10 mouse cellular contexts compared by ENCODE assay signal in genomic region chr11:120253646-120254315, GRCm38 (mm10). TPM values are rescaled to one million over a fixed set of nuclear protein-coding genes. Genes with fewer than 3 reads are reported as not detected.
A peak's percentile ranks its signal among the peaks of the same experiment; 100 is the strongest.
DNase-seq lines count a peak whose midpoint lies in the region; ATAC-seq and TF ChIP-seq lines count a peak whose summit lies in the region.
"Had no signal": no experiment of that assay in that cellular context is flagged by ENCODE, and none has a peak within 500 bp of the region (broad histone marks: within the 10 kb centered on the region; RNA-seq: fewer than 3 reads in every experiment).

No protein-coding gene starts in this region.

- no peaks in the 10 kb centered on the region for H3K9me3 ChIP-seq in kidney, embryonic 15.5 days (replicated peaks)
- H3K9me3 ChIP-seq in hindbrain, postnatal 0 days (ENCODE audit: low read length), result no peaks in the 10 kb centered on the region
- H3K9me3 ChIP-seq: liver, embryonic 13.5 days; stomach, embryonic 15.5 days had no signal

- no peak overlapping the region for H3K4me3 ChIP-seq in kidney, embryonic 15.5 days (replicated peaks)
- no peak overlapping the region for H3K4me3 ChIP-seq in brown adipose tissue, adult 24 weeks (ENCODE audit: insufficient read depth, low read depth, low read length)
- H3K4me3 ChIP-seq in hindbrain, postnatal 0 days (ENCODE audit: low read length), result no peak overlapping the region
- H3K4me3 ChIP-seq: liver, embryonic 13.5 days; stomach, embryonic 15.5 days had no signal

- H3K4me2 ChIP-seq in kidney, embryonic 15.5 days, result no peak overlapping the region
- H3K4me2 ChIP-seq in hindbrain, postnatal 0 days (ENCODE audit: low read depth, low read length), result no peak overlapping the region
- H3K4me2 ChIP-seq: liver, embryonic 13.5 days; stomach, embryonic 15.5 days had no signal

- peaks cover 92% of the 10 kb centered on the region for H3K4me1 ChIP-seq in kidney, embryonic 15.5 days
- peaks cover 75% of the 10 kb centered on the region for H3K4me1 ChIP-seq in brown adipose tissue, adult 24 weeks (ENCODE audit: control insufficient read depth, insufficient read depth, insufficient read length, low read length)
- H3K4me1 ChIP-seq in hindbrain, postnatal 0 days (ENCODE audit: insufficient read depth, low read length), result peaks cover 51% of the 10 kb centered on the region

- no peaks in the 10 kb centered on the region for H3K36me3 ChIP-seq in kidney, embryonic 15.5 days
- H3K36me3 ChIP-seq in hindbrain, postnatal 0 days (ENCODE audit: insufficient read depth, low read length), result no peaks in the 10 kb centered on the region
- H3K36me3 ChIP-seq: liver, embryonic 13.5 days; stomach, embryonic 15.5 days had no signal

- peak; percentile 61 to 65 for DNase-seq in cerebellum, postnatal 10 days
- no peak for DNase-seq in kidney, adult 18-20 months
- no peak for DNase-seq in hindbrain, postnatal 0 days (ENCODE audit: low spot score)
- DNase-seq in embryo, embryonic 10 days (ENCODE audit: low spot score), result no peak
- no peak for DNase-seq in left cerebral cortex, postnatal 36 days (ENCODE audit: low spot score in 2 of 2)
- DNase-seq: liver, embryonic 13.5 days had no signal

- H3K27ac ChIP-seq in kidney, embryonic 15.5 days, result 0 out of 2 replicates have a peak overlapping the region, but pooled peaks have one; percentile 77
- peak overlapping the region; percentile 13 for H3K27ac ChIP-seq in brown adipose tissue, adult 24 weeks (replicated peaks; ENCODE audit: low read depth, low read length)
- H3K27ac ChIP-seq in hindbrain, postnatal 0 days, result 0 out of 2 replicates have a peak overlapping the region, but pooled peaks have one; percentile 57
- H3K27ac ChIP-seq: liver, embryonic 13.5 days had no signal

- intact Hi-C loops in left cerebral cortex, postnatal 36 days (cut with DNase I), result no loop called here

- WGBS in kidney, embryonic 15.5 days, result 84% methylated on average over 13 of the region's 13 CpGs
- 74% methylated on average over 13 of the region's 13 CpGs for WGBS in hindbrain, postnatal 0 days

- no peak overlapping the region for H3K9ac ChIP-seq in kidney, embryonic 15.5 days
- no peak overlapping the region for H3K9ac ChIP-seq in hindbrain, postnatal 0 days (replicated peaks; ENCODE audit: low read length)
- H3K9ac ChIP-seq: liver, embryonic 13.5 days; stomach, embryonic 15.5 days had no signal

- ATAC-seq in cerebellum, adult (ENCODE audit: insufficient number of reproducible peaks, low FRiP score, low TSS enrichment), result no peak
- ATAC-seq in kidney, embryonic 15.5 days (replicated peaks; ENCODE audit: low FRiP score), result no peak
- no peak for ATAC-seq in hindbrain, postnatal 0 days

- no peaks in the 10 kb centered on the region for H3K27me3 ChIP-seq in kidney, embryonic 15.5 days
- H3K27me3 ChIP-seq in hindbrain, postnatal 0 days (ENCODE audit: insufficient read depth, low read length), result no peaks in the 10 kb centered on the region
- H3K27me3 ChIP-seq: liver, embryonic 13.5 days; stomach, embryonic 15.5 days had no signal

- no peak for TF ChIP-seq CTCF in hindbrain, postnatal 0 days (IDR thresholded peaks at IDR 0.05; ENCODE audit: low read depth)

RNA-seq across cellular contexts. Expression of gene Bahcc1, which starts 21.0 kb away (rescaled TPM):
- 11.8 and 14.1 TPM in 2 replicates for polyA plus RNA-seq in kidney, embryonic 15.5 days (2015; fragmentation: Nextera tagmentation; extraction: Ambion mirVana)
- 5.7 and 5.9 TPM in 2 replicates for polyA plus RNA-seq in brown adipose tissue, adult 24 weeks (2012; ENCODE audit: insufficient read depth, insufficient read length, missing spikeins)
- 31.1 and 43.1 TPM in 2 replicates for total RNA-seq in hindbrain, postnatal 0 days (2014; rRNA removed)
- 8.8 and 9.1 TPM in 2 replicates for polyA plus RNA-seq in hindbrain, postnatal 0 days (2015; fragmentation: Nextera tagmentation; extraction: Ambion mirVana)
- 10 to 100 TPM; 15.3 to 20.9 TPM for total RNA-seq in left cerebral cortex, postnatal 36 days (2021)

Comparison
In these comparisons a context has a peak if more than half of its experiments do, and no peak if none do; other contexts are left out.
1. DNase-seq: peak in cerebellum, postnatal 10 days (2 of 2); none in kidney, adult 18-20 months (single experiment), hindbrain, postnatal 0 days (single experiment), embryo, embryonic 10 days (single experiment) and left cerebral cortex, postnatal 36 days (0 of 2).
2. H3K27ac ChIP-seq: peak in every context shown above with its lines; median percentile 77 in kidney, embryonic 15.5 days; 57 in hindbrain, postnatal 0 days; 13 in brown adipose tissue, adult 24 weeks.